Mouse (Mus musculus) spleen, adult 12 weeks (tissue): ENCODE measurements around the gene Ccdc159.

Experiments used
- DNase-seq: peaks from one replicate; pipeline ENCODE4 v3.0.0; 2022; ENCODE audit warnings: low spot score

Gene Ccdc159

GRCm38 (mm10) chr9:21927208-21927753, at the start of gene Ccdc159, which contains the start of gene Tmem205:
TSS of gene Ccdc159 (plus strand) at chr9:21927471.
TSS of gene Tmem205 (minus strand) at chr9:21927556.
- DNase-seq: no peak

GRCm38 (mm10) chr9:21889229-21889628, 38.0 kb upstream of the Ccdc159 start:
- DNase-seq: no peak

- DNase-seq: peak; percentile 10
Measured at GRCm38 (mm10) chr9:21901223-21901820, 25.9 kb upstream of the Ccdc159 start.

GRCm38 (mm10) chr9:21904031-21904430, 23.2 kb upstream of the Ccdc159 start:
- no peak for DNase-seq

GRCm38 (mm10) chr9:21908216-21908615, 19.1 kb upstream of the Ccdc159 start:
- no peak for DNase-seq

GRCm38 (mm10) chr9:21909474-21910223, 17.6 kb upstream of the Ccdc159 start:
- DNase-seq: no peak

GRCm38 (mm10) chr9:21916851-21917492, 10.3 kb upstream of the Ccdc159 start:
- DNase-seq: no peak

- no peak for DNase-seq
Measured at GRCm38 (mm10) chr9:21917493-21918034, 9.7 kb upstream of the Ccdc159 start.

GRCm38 (mm10) chr9:21918035-21918592, 9.2 kb upstream of the Ccdc159 start, which contains the start of gene Rab3d:
TSS of gene Rab3d (minus strand) at chr9:21918192.
- peak; percentile 91 for DNase-seq

GRCm38 (mm10) chr9:21918692-21919384, 8.4 kb upstream of the Ccdc159 start:
- DNase-seq: no peak

- no peak for DNase-seq
Measured at GRCm38 (mm10) chr9:21923036-21923435, 4.2 kb upstream of the Ccdc159 start.

- no peak for DNase-seq
Measured at GRCm38 (mm10) chr9:21923490-21924098, 3.7 kb upstream of the Ccdc159 start.

- peak; percentile 67 for DNase-seq
Measured at GRCm38 (mm10) chr9:21924099-21924493, 3.2 kb upstream of the Ccdc159 start.

GRCm38 (mm10) chr9:21925034-21925433, 2.2 kb upstream of the Ccdc159 start:
- no peak for DNase-seq

GRCm38 (mm10) chr9:21925506-21925905, 1.8 kb upstream of the Ccdc159 start:
- DNase-seq: no peak

GRCm38 (mm10) chr9:21926155-21926554, 1.1 kb upstream of the Ccdc159 start:
- no peak for DNase-seq

GRCm38 (mm10) chr9:21926784-21927183, 487 bp upstream of the Ccdc159 start:
- DNase-seq: no peak

GRCm38 (mm10) chr9:21929208-21929607, 1.9 kb downstream of the Ccdc159 start:
- no peak for DNase-seq

- DNase-seq: no peak
Measured at GRCm38 (mm10) chr9:21932006-21932405, 4.7 kb downstream of the Ccdc159 start.

GRCm38 (mm10) chr9:21932445-21933137, 5.3 kb downstream of the Ccdc159 start:
- DNase-seq: no peak
